Mouse (Mus musculus): ENCODE measurements around the gene H2al2a. TPM values are rescaled to one million over a fixed set of nuclear protein-coding genes. Genes with fewer than 3 reads are reported as not detected.

H2al2a gene
- total and polyA plus RNA-seq, 3 experiments = not detected

GRCm38 (mm10) chr2:17970662-17971061 lies 26.1 kb downstream of the H2al2a start:
- H3K27me3 ChIP-seq (replicated peaks) = no peaks in the 10 kb centered on the region
- no peaks in the 10 kb centered on the region for H3K9me3 ChIP-seq (replicated peaks; ENCODE audit: low read length)
- H3K9ac ChIP-seq (ENCODE audit: insufficient read depth, low read depth) = no peak overlapping the region
- no peak overlapping the region for H3K27ac ChIP-seq (ENCODE audit: insufficient read depth, low read depth)
- no peaks in the 10 kb centered on the region for H3K79me2 ChIP-seq (replicated peaks; ENCODE audit: control insufficient read depth, extremely low read depth, insufficient read depth, poor library complexity, severe bottlenecking)
- H3K36me3 ChIP-seq (replicated peaks in 1 of 2; ENCODE audit: control insufficient read depth in 1 of 2, insufficient read depth in 1 of 2, low read length in 1 of 2) = no peaks in the 10 kb centered on the region
- DNase-seq (ENCODE audit: extremely low read depth) = no peak
- no peak overlapping the region for H3K4me2 ChIP-seq (ENCODE audit: insufficient read depth, low read depth, poor library complexity, severe bottlenecking)
- dilution Hi-C loops (cut with MboI; ENCODE audit: extremely low pct_ligation_motif_present, extremely low pct_unique_long_range_greater_than_20kb, low sequenced_read_pairs) = no loop called here
- H3K4me3 ChIP-seq (replicated peaks in 1 of 3; ENCODE audit: low read depth in 2 of 3, low read length in 2 of 3, poor library complexity in 1 of 3) = no peak overlapping the region
- peaks cover 0 to 7% of the 10 kb centered on the region in 2 experiments; a peak in 1 of 4 replicates for H3K4me1 ChIP-seq (ENCODE audit: control insufficient read depth in 1 of 2, insufficient read depth in 2 of 2)
- TF ChIP-seq MEF2A (IDR thresholded peaks at IDR 0.05; ENCODE audit: borderline replicate concordance, low read depth, low read length) (no peak), ZKSCAN1 (IDR thresholded peaks at IDR 0.05; ENCODE audit: borderline replicate concordance, low read depth, low read length) (no peak), ZNF384 (IDR thresholded peaks at IDR 0.05; ENCODE audit: low read depth, low read length) (no peak), SIN3A (IDR thresholded peaks at IDR 0.05; ENCODE audit: low read length) (no peak), TBP (conservative IDR thresholded peaks at IDR 0.05; ENCODE audit: low read depth, low read length) (no peak), TCF12 (IDR thresholded peaks at IDR 0.05; ENCODE audit: low read depth, low read length) (no peak), ETS1 (conservative IDR thresholded peaks at IDR 0.05; ENCODE audit: low read depth, low read length) (no peak), ZMIZ1 (IDR thresholded peaks at IDR 0.05; ENCODE audit: low read depth, low read length) (no peak), JUN (IDR thresholded peaks at IDR 0.05; ENCODE audit: insufficient read depth, low read depth, low read length) (no peak), E2F4 (IDR thresholded peaks at IDR 0.05; ENCODE audit: insufficient replicate concordance, low read depth, low read length) (no peak), MAFK (IDR thresholded peaks at IDR 0.05; ENCODE audit: insufficient replicate concordance, low read length) (no peak), JUND (conservative IDR thresholded peaks at IDR 0.05; ENCODE audit: low read depth, low read length) (no peak), ZC3H11A (IDR thresholded peaks at IDR 0.05; ENCODE audit: low read depth, low read length) (no peak), RAD21 (IDR thresholded peaks at IDR 0.05; ENCODE audit: low read depth, low read length) (no peak), BHLHE40 (IDR thresholded peaks at IDR 0.05; ENCODE audit: low read depth, low read length) (no peak), USF1 (IDR thresholded peaks at IDR 0.05; ENCODE audit: low read depth, low read length) (no peak), MAX (IDR thresholded peaks at IDR 0.05; ENCODE audit: low read length) (no peak), NRF1 (IDR thresholded peaks at IDR 0.05; ENCODE audit: low read depth, low read length) (no peak)
- in situ Hi-C loops (cut with MboI; ENCODE audit: low pct_ligation_motif_present, low pct_unique_long_range_greater_than_20kb, low sequenced_read_pairs) = no loop called here

- Histone ChIP-seq H3K27me3 (replicated peaks) (no peaks in the 10 kb centered on the region), H3K79me2 (replicated peaks; ENCODE audit: control insufficient read depth, extremely low read depth, insufficient read depth, poor library complexity, severe bottlenecking) (no peaks in the 10 kb centered on the region), H3K36me3 (replicated peaks in 1 of 2; ENCODE audit: control insufficient read depth in 1 of 2, insufficient read depth in 1 of 2, low read length in 1 of 2) (no peaks in the 10 kb centered on the region), H3K27ac (ENCODE audit: insufficient read depth, low read depth) (no peak overlapping the region), H3K4me3 (replicated peaks in 1 of 3; ENCODE audit: low read depth in 2 of 3, low read length in 2 of 3, poor library complexity in 1 of 3) (no peak overlapping the region), H3K4me2 (ENCODE audit: insufficient read depth, low read depth, poor library complexity, severe bottlenecking) (no peak overlapping the region), H3K9me3 (replicated peaks; ENCODE audit: low read length) (no peaks in the 10 kb centered on the region), H3K4me1 (ENCODE audit: control insufficient read depth in 1 of 2, insufficient read depth in 2 of 2) (peaks cover 0 to 7% of the 10 kb centered on the region in 2 experiments; a peak in 1 of 4 replicates), H3K9ac (ENCODE audit: insufficient read depth, low read depth) (no peak overlapping the region)
- dilution Hi-C loops (cut with MboI; ENCODE audit: extremely low pct_ligation_motif_present, extremely low pct_unique_long_range_greater_than_20kb, low sequenced_read_pairs) (no loop called here), in situ Hi-C loops (cut with MboI; ENCODE audit: low pct_ligation_motif_present, low pct_unique_long_range_greater_than_20kb, low sequenced_read_pairs) (no loop called here)
- DNase-seq (ENCODE audit: extremely low read depth) = peak; percentile 34
- TF ChIP-seq MEF2A (IDR thresholded peaks at IDR 0.05; ENCODE audit: borderline replicate concordance, low read depth, low read length) (no peak), RAD21 (IDR thresholded peaks at IDR 0.05; ENCODE audit: low read depth, low read length) (no peak), RCOR1 (conservative IDR thresholded peaks at IDR 0.05; ENCODE audit: low read depth, low read length) (no peak), JUN (IDR thresholded peaks at IDR 0.05; ENCODE audit: insufficient read depth, low read depth, low read length) (no peak), SMC3 (IDR thresholded peaks at IDR 0.05; ENCODE audit: low read depth, low read length) (no peak), TCF12 (IDR thresholded peaks at IDR 0.05; ENCODE audit: low read depth, low read length) (no peak), TBP (conservative IDR thresholded peaks at IDR 0.05; ENCODE audit: low read depth, low read length) (no peak), NRF1 (IDR thresholded peaks at IDR 0.05; ENCODE audit: low read depth, low read length) (no peak), MAZ (IDR thresholded peaks at IDR 0.05; ENCODE audit: low read depth, low read length) (no peak), JUND (conservative IDR thresholded peaks at IDR 0.05; ENCODE audit: low read depth, low read length) (no peak), ZC3H11A (IDR thresholded peaks at IDR 0.05; ENCODE audit: low read depth, low read length) (no peak), E2F4 (IDR thresholded peaks at IDR 0.05; ENCODE audit: insufficient replicate concordance, low read depth, low read length) (no peak), CHD2 (IDR thresholded peaks at IDR 0.05; ENCODE audit: low read length) (no peak), MYC (IDR thresholded peaks at IDR 0.05; ENCODE audit: low read depth, low read length) (no peak), MAFK (IDR thresholded peaks at IDR 0.05; ENCODE audit: insufficient replicate concordance, low read length) (no peak), NELFE (IDR thresholded peaks at IDR 0.05; ENCODE audit: low read depth, low read length) (no peak), MAX (IDR thresholded peaks at IDR 0.05; ENCODE audit: low read length) (no peak), SIN3A (IDR thresholded peaks at IDR 0.05; ENCODE audit: low read length) (no peak), CHD1 (IDR thresholded peaks at IDR 0.05; ENCODE audit: low read depth, low read length) (no peak), USF2 (conservative IDR thresholded peaks at IDR 0.05; ENCODE audit: low read depth, low read length) (no peak)
These were observed 26.6 kb downstream of the H2al2a start for GRCm38 (mm10) chr2:17970187-17970586.
